Mouse (Mus musculus): Measurements from ENCODE around the gene Aldh1l1. TPM values are rescaled to one million over a fixed set of nuclear protein-coding genes. Genes with fewer than 3 reads are reported as not detected.

The Aldh1l1 gene
- total and polyA plus RNA-seq, 3 experiments, result 0.04 to 0.14 TPM; not detected in 1

GRCm38 (mm10) chr6:90462181-90462706, 24.0 kb upstream of the Aldh1l1 start, which contains the start of gene Klf15:
Gene Klf15 (plus strand): TSS chr6:90462576.
- no peak within 1 kb of the TSS for H3K9ac ChIP-seq (ENCODE audit: control insufficient read depth, low read depth, low read length, poor library complexity, severe bottlenecking)
- TF ChIP-seq NRF1 (IDR thresholded peaks at IDR 0.05; ENCODE audit: insufficient read depth, low read depth, low read length, poor library complexity, severe bottlenecking) (no peak), EP300 (IDR thresholded peaks at IDR 0.05; ENCODE audit: low read depth in 1 of 2, low read length in 2 of 2) (no peak), POLR2AphosphoS2 (IDR thresholded peaks at IDR 0.05; ENCODE audit: low read length) (no peak), ETS1 (IDR thresholded peaks at IDR 0.05; ENCODE audit: low read depth, low read length) (no peak), MAZ (IDR thresholded peaks at IDR 0.05; ENCODE audit: low read depth, low read length) (no peak), USF2 (IDR thresholded peaks at IDR 0.05; ENCODE audit: borderline replicate concordance in 1 of 2, insufficient read depth in 1 of 2, low read depth in 1 of 2, low read length in 2 of 2) (no peak), SMC3 (IDR thresholded peaks at IDR 0.05; ENCODE audit: low read depth, low read length) (no peak), CHD1 (IDR thresholded peaks at IDR 0.05; ENCODE audit: low read depth, low read length) (no peak), CHD2 (IDR thresholded peaks at IDR 0.05; ENCODE audit: low read length) (no peak), ELF1 (IDR thresholded peaks at IDR 0.05; ENCODE audit: low read depth, low read length) (no peak)
- H3K27me3 ChIP-seq (ENCODE audit: control insufficient read depth in 1 of 2, insufficient read depth in 2 of 2, low read length in 2 of 2), result peaks cover 0 to 2% of the 10 kb centered on the region in 2 experiments; a peak in 1 of 4 replicates
- H3K4me1 ChIP-seq (ENCODE audit: control insufficient read depth in 1 of 2, insufficient read depth in 2 of 2, low read length in 2 of 2), result no peaks in the 10 kb centered on the region
- no peak within 1 kb of the TSS for H3K4me3 ChIP-seq (ENCODE audit: control insufficient read depth in 1 of 2, insufficient read depth in 1 of 2, low read depth in 2 of 2, low read length in 2 of 2)
- H3K9me3 ChIP-seq (replicated peaks; ENCODE audit: insufficient read depth, low read length), result no peaks in the 10 kb centered on the region
- no peaks in the 10 kb centered on the region for H3K79me2 ChIP-seq (ENCODE audit: control insufficient read depth, insufficient read depth, low read length, poor library complexity)
- no peak for DNase-seq (ENCODE audit: low read depth, low spot score)
- no peaks in the 10 kb centered on the region for H3K36me3 ChIP-seq (ENCODE audit: control insufficient read depth in 1 of 2, insufficient read depth in 2 of 2, low read length in 2 of 2)
- no peak within 1 kb of the TSS for H3K27ac ChIP-seq (ENCODE audit: control insufficient read depth, low read depth, low read length)

- Histone ChIP-seq H3K9me3 (replicated peaks; ENCODE audit: insufficient read depth, low read length) (no peaks in the 10 kb centered on the region), H3K79me2 (ENCODE audit: control insufficient read depth, insufficient read depth, low read length, poor library complexity) (no peaks in the 10 kb centered on the region), H3K36me3 (ENCODE audit: control insufficient read depth in 1 of 2, insufficient read depth in 2 of 2, low read length in 2 of 2) (no peaks in the 10 kb centered on the region), H3K27ac (ENCODE audit: control insufficient read depth, low read depth, low read length) (no peak overlapping the region), H3K27me3 (ENCODE audit: control insufficient read depth in 1 of 2, insufficient read depth in 2 of 2, low read length in 2 of 2) (peaks cover 0 to 2% of the 10 kb centered on the region in 2 experiments; a peak in 1 of 4 replicates), H3K9ac (ENCODE audit: control insufficient read depth, low read depth, low read length, poor library complexity, severe bottlenecking) (no peak overlapping the region), H3K4me3 (ENCODE audit: control insufficient read depth in 1 of 2, insufficient read depth in 1 of 2, low read depth in 2 of 2, low read length in 2 of 2) (no peak overlapping the region), H3K4me1 (ENCODE audit: control insufficient read depth in 1 of 2, insufficient read depth in 2 of 2, low read length in 2 of 2) (no peaks in the 10 kb centered on the region)
- no peak for DNase-seq (ENCODE audit: low read depth, low spot score)
- TF ChIP-seq TBP (IDR thresholded peaks at IDR 0.05; ENCODE audit: low read depth, low read length) (no peak), GATA1 (IDR thresholded peaks at IDR 0.05; ENCODE audit: low read depth, low read length) (no peak), ZKSCAN1 (IDR thresholded peaks at IDR 0.05; ENCODE audit: low read depth, low read length) (no peak), CHD1 (IDR thresholded peaks at IDR 0.05; ENCODE audit: low read depth, low read length) (no peak), POLR2A (IDR thresholded peaks at IDR 0.05; ENCODE audit: control insufficient read depth in 1 of 2, insufficient read depth in 1 of 2, low read depth in 1 of 2, low read length in 2 of 2, poor library complexity in 1 of 2) (no peak), SMC3 (IDR thresholded peaks at IDR 0.05; ENCODE audit: low read depth, low read length) (no peak), UBTF (IDR thresholded peaks at IDR 0.05; ENCODE audit: borderline replicate concordance, insufficient read depth, low read depth, low read length) (no peak), MAFK (IDR thresholded peaks at IDR 0.05; ENCODE audit: borderline replicate concordance, low read depth, low read length) (no peak), CTCF (IDR thresholded peaks at IDR 0.05 in 2 of 3, conservative IDR thresholded peaks at IDR 0.05 in 1 of 3; ENCODE audit: control insufficient read depth in 1 of 3, insufficient read depth in 1 of 3, low read depth in 2 of 3, low read length in 3 of 3, poor library complexity in 1 of 3, severe bottlenecking in 1 of 3) (no peak), MYB (IDR thresholded peaks at IDR 0.05; ENCODE audit: low read depth, low read length) (no peak), RAD21 (IDR thresholded peaks at IDR 0.05; ENCODE audit: low read depth, low read length) (no peak), TAL1 (IDR thresholded peaks at IDR 0.05; ENCODE audit: low read length) (no peak), ZC3H11A (IDR thresholded peaks at IDR 0.05; ENCODE audit: low read depth, low read length) (no peak), HCFC1 (IDR thresholded peaks at IDR 0.05; ENCODE audit: low read depth, low read length) (no peak), POLR2AphosphoS2 (IDR thresholded peaks at IDR 0.05; ENCODE audit: low read length) (no peak), SIN3A (IDR thresholded peaks at IDR 0.05; ENCODE audit: low read length) (no peak), MYC (IDR thresholded peaks at IDR 0.05; ENCODE audit: low read depth, low read length) (no peak), ETS1 (IDR thresholded peaks at IDR 0.05; ENCODE audit: low read depth, low read length) (no peak), RCOR1 (IDR thresholded peaks at IDR 0.05; ENCODE audit: low read depth, low read length) (no peak), MAX (IDR thresholded peaks at IDR 0.05; ENCODE audit: low read length) (no peak)
These were observed 23.4 kb upstream of the Aldh1l1 start for GRCm38 (mm10) chr6:90462841-90463227.
